Mouse (Mus musculus) layer of hippocampus, adult 2 months (tissue): ENCODE measurements around the gene Cox5b. TPM values are rescaled to one million over a fixed set of nuclear protein-coding genes. Genes with fewer than 3 reads are reported as not detected.
A peak's percentile ranks its signal among the peaks of the same experiment; 100 is the strongest.
"Not testable (repeated sequence)": the region's sequence is repeated elsewhere in the genome, so short reads cannot be mapped to it uniquely, and the experiment has no call there.

ENCODE experiments used
- DNase-seq, 2 experiments: peaks; one replicate each; pipeline ENCODE4 v3.0.0; 2022; ENCODE audit warnings: low spot score in 2 of 2
- H3K27ac ChIP-seq: fragments of 200-600 bp; 2 replicates; pipeline ENCODE4 v1.8.1; 2022
- H3K4me3 ChIP-seq: fragments of 200-600 bp; 2 replicates; pipeline ENCODE4 v1.8.1; 2022; ENCODE audit warnings: mild to moderate bottlenecking
- CTCF ChIP-seq: fragments of 200-600 bp; conservative IDR thresholded peaks from 2 replicates; pipeline ENCODE4 v1.8.1; 2022; ENCODE audit warnings: antibody characterized with exemption, mild to moderate bottlenecking, moderate library complexity
- total RNA-seq, 2 experiments: library from RNA; stranded (reverse); gene quantifications; 2 replicates each; pipeline ENCODE4 v1.2.3; 2021

The Cox5b gene
- total RNA-seq, 2 experiments from 2014 or later = 610 to 649 TPM

GRCm38 (mm10) chr1:36665934-36666333, 25.3 kb upstream of the Cox5b start:
- TF ChIP-seq CTCF = no peak
- no peak overlapping the region for H3K27ac ChIP-seq

DNA sequence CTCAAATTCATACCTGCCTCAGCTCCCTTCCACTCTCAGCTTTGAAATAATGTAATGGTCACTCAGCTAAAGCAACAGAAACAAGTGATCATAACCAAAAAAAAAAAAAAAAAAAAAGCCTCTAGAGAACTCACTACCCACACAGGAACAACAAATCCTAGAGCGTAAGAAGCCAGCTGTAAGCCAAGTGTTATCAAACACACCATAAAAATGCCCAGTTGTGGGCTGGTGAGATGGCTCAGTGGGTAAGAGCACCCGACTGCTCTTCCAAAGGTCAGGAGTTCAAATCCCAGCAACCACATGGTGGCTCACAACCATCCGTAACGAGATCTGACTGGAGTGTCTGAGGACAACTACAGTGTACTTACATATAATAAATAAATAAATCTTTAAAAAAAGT, 23.2 kb upstream of the Cox5b start:
- not testable (repeated sequence) for DNase-seq, H3K27ac ChIP-seq, H3K4me3 ChIP-seq

More at GRCm38 (mm10) chr1:36665934-36666333, 25.3 kb upstream of the Cox5b start:
- no peak overlapping the region for H3K4me3 ChIP-seq
- DNase-seq = no peak

DNA sequence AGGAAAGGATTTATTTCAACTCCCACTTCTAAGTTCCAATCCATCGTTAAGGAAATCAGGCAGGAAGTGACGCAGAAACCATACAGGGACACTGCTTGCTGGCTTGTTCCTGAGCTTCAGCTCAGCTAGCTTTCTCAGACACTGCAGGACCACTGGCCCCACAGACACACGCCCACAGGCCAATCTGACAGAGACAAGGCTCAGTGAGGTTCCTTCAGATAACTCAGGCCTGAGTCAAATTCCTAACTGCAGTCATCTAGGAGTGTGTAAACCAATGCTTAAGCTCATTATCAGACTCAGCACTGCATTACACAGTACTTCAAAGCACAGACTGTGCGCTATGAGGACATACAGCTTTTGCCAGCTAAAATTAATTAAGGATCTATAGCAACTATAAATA, 21.0 kb upstream of the Cox5b start:
- DNase-seq = no peak
- H3K4me3 ChIP-seq = no peak overlapping the region
- no peak for TF ChIP-seq CTCF
- H3K27ac ChIP-seq = no peak overlapping the region

GRCm38 (mm10) chr1:36671260-36671659, 20.0 kb upstream of the Cox5b start:
- DNase-seq = no peak
- Histone ChIP-seq H3K4me3 (no peak overlapping the region), H3K27ac (no peak overlapping the region)
- TF ChIP-seq CTCF = no peak

GRCm38 (mm10) chr1:36672648-36673350, 18.4 kb upstream of the Cox5b start:
- no peak for DNase-seq
- no peak overlapping the region; the same call in 1 of the 2 replicates for H3K4me3 ChIP-seq
- no peak for TF ChIP-seq CTCF

DNA sequence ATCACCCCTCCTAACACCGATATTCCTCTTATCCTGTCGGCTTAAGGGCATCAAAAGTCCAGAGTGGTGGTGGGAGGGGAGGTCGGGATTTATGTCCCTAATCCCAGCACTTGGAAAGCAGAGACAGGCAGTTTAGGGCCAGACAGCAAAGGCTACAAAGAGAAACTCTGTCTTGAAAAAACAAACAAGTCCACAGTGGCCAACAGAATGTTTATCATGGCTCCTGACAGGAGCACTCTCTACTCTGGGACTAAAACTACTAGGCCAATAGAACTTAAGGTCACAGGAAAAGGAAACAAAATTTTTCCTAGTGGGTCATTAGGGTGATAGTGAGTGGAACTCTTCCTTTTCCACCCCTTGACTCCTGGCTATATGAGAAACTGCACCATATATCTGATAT, 16.3 kb upstream of the Cox5b start:
- Histone ChIP-seq H3K27ac (no peak overlapping the region), H3K4me3 (no peak overlapping the region)
- no peak for DNase-seq
- no peak for TF ChIP-seq CTCF

More at GRCm38 (mm10) chr1:36672648-36673350, 18.4 kb upstream of the Cox5b start:
- peak overlapping the region; percentile 19; the same call in 1 of the 2 replicates for H3K27ac ChIP-seq

GRCm38 (mm10) chr1:36680893-36681292, 10.4 kb upstream of the Cox5b start:
- no peak for DNase-seq
- no peak overlapping the region for H3K4me3 ChIP-seq
- TF ChIP-seq CTCF = no peak
- no peak overlapping the region for H3K27ac ChIP-seq

DNA sequence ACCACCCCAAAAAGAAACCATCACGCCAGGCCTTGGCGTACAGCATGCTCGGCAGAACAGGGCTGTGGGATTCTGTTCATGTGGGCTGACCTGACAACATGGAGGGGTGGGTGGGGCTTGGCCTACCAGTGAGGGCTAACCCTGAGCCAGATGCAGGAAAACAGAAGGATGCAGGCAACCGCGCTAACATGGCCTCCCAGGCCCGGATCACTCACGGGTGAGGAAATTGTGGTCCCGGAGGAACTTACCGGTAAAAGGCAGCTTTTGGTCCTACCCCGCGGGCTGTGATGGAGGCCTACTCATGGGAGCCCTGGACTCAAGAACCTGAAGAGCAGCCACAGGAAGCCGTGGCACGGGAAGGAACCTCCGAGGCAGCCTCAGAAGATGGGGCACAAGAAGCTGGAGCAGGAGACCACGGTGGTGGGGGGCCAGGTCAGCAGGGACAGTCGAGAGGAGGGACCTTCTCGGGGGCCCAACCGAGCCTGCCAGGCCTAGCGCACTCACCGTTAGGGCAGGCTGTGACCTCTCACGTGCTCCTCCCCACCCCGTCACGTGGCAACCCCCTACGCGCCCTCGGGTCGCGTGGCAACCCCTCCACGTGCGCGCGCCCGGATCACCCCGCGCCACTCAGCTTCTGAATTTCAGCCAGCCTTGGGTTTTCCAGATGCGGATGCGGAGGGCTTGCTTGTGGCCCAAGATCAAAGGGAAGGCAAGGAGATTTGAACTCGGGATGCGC, 8.5 kb upstream of the Cox5b start, which contains the start of gene Fam178b:
TSS of gene Fam178b (minus strand) at position 564 of the 736 bp plus-strand sequence.
- TF ChIP-seq CTCF = no peak
- H3K27ac ChIP-seq = no peak within 1 kb of the TSS
- DNase-seq = no peak
- no peak within 1 kb of the TSS for H3K4me3 ChIP-seq

- Histone ChIP-seq H3K27ac (no peak overlapping the region), H3K4me3 (no peak overlapping the region)
- peak; percentile 96 for TF ChIP-seq CTCF
- DNase-seq = peak; percentile 76 to 77
Measured at GRCm38 (mm10) chr1:36683810-36684467, 7.3 kb upstream of the Cox5b start.

DNA sequence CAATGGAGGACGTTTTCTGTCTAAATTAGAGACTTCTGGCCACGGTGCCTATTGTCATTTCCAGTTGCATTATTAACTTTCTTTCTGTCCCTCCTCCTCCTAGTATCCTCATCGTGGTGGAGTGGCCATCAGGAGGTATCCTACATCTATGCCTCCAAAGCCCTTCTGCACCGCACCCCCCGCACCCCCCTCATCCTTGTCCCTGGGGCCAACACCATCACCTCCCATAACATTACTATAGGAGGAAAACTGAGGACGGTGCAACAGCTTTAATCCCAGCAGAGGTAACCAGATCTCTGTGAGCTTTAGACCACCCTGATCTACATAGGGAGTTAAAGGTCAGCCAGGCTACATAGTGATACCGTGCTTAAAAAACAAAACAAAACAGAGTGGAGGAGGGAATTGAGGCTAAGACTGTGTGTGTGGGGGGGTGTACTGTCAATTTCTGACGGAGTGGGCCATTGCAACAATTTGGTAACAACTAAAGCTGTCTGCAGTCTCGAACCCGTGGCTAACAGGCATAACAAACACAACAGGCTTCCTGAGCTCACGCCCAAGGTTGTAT, 496 bp upstream of the Cox5b start:
- Histone ChIP-seq H3K4me3 (peak overlapping the region; percentile 59), H3K27ac (peak overlapping the region; percentile 87)
- no peak for TF ChIP-seq CTCF
- no peak for DNase-seq

GRCm38 (mm10) chr1:36694871-36695270, 3.6 kb downstream of the Cox5b start:
- no peak for DNase-seq
- no peak overlapping the region for H3K27ac ChIP-seq
- no peak overlapping the region for H3K4me3 ChIP-seq
- TF ChIP-seq CTCF = no peak

GRCm38 (mm10) chr1:36696411-36696810, 5.2 kb downstream of the Cox5b start:
- DNase-seq = no peak
- H3K27ac ChIP-seq = no peak overlapping the region
- H3K4me3 ChIP-seq = no peak overlapping the region
- TF ChIP-seq CTCF = no peak

DNA sequence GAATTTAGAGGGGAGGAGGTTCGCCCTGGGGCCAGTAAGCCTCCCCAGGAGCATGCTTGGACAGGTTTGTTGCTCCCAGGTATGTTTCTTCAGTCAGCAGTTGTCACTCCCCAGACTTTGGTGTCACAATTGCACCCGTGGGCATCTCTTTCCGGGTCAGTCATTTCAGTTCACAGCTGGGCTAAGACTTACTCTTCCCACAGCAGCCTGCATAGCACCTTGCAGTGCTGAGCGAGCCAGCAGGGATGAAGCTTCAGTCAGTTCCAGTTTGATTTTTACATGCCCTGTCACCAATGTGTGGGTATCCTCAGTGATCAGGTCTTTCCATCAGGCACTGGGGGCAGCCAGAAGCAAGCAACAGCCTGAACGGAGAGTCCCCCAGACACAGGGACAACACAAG, 5.8 kb downstream of the Cox5b start:
- no peak for TF ChIP-seq CTCF
- Histone ChIP-seq H3K4me3 (no peak overlapping the region), H3K27ac (no peak overlapping the region)
- no peak for DNase-seq
